Mouse (Mus musculus): ENCODE results near the gene Pde10a. TPM values are rescaled to one million over a fixed set of nuclear protein-coding genes. Genes with fewer than 3 reads are reported as not detected.

The Pde10a gene
- total and polyA plus RNA-seq, 3 experiments, result 1.4 to 2.2 (median 1.9) TPM

- WGBS, result 83% methylated on average over 6 of the region's 6 CpGs
Observed at GRCm38 (mm10) chr17:8554219-8554618, 29.0 kb downstream of the Pde10a start.

GRCm38 (mm10) chr17:8555785-8556184, 30.6 kb downstream of the Pde10a start:
- no peak overlapping the region for H3K9ac ChIP-seq (ENCODE audit: low read depth, low read length)
- peaks cover 1% of the 10 kb centered on the region; the same call in 1 of the 2 replicates for H3K27me3 ChIP-seq (ENCODE audit: control insufficient read depth, insufficient read depth, low read length)
- H3K4me3 ChIP-seq, result no peak overlapping the region
- no peak for DNase-seq
- no peaks in the 10 kb centered on the region for H3K79me2 ChIP-seq (replicated peaks; ENCODE audit: control insufficient read depth, insufficient read depth, low read length)
- no peaks in the 10 kb centered on the region for H3K4me1 ChIP-seq (ENCODE audit: control insufficient read depth, insufficient read depth, low read length)
- no peak for TF ChIP-seq EP300 (IDR thresholded peaks at IDR 0.05; ENCODE audit: insufficient read depth, low read depth, low read length)
- 42% methylated on average over 9 of the region's 9 CpGs for WGBS
- intact Hi-C loops (cut with DNase I), result no loop called here
- no peaks in the 10 kb centered on the region for H3K36me3 ChIP-seq (ENCODE audit: control insufficient read depth, insufficient read depth, low read length)
- no peak overlapping the region for H3K27ac ChIP-seq

More at GRCm38 (mm10) chr17:8554219-8554618, 29.0 kb downstream of the Pde10a start:
- no peak overlapping the region for H3K4me3 ChIP-seq
- H3K9ac ChIP-seq (ENCODE audit: low read depth, low read length), result no peak overlapping the region
- H3K27ac ChIP-seq, result no peak overlapping the region
- H3K4me1 ChIP-seq (ENCODE audit: control insufficient read depth, insufficient read depth, low read length), result no peaks in the 10 kb centered on the region
- no peaks in the 10 kb centered on the region for H3K79me2 ChIP-seq (replicated peaks; ENCODE audit: control insufficient read depth, insufficient read depth, low read length)
- H3K36me3 ChIP-seq (ENCODE audit: control insufficient read depth, insufficient read depth, low read length), result no peaks in the 10 kb centered on the region
- TF ChIP-seq CTCF (IDR thresholded peaks at IDR 0.05) (no peak), EP300 (IDR thresholded peaks at IDR 0.05; ENCODE audit: insufficient read depth, low read depth, low read length) (no peak), POLR2A (IDR thresholded peaks at IDR 0.05; ENCODE audit: insufficient read depth, low read depth, low read length) (no peak)
- intact Hi-C loops (cut with DNase I), result no loop called here
- peaks cover 1% of the 10 kb centered on the region; the same call in 1 of the 2 replicates for H3K27me3 ChIP-seq (ENCODE audit: control insufficient read depth, insufficient read depth, low read length)
- no peak for DNase-seq

- DNase-seq, result no peak
- Histone ChIP-seq H3K4me3 (no peak overlapping the region), H3K27ac (no peak overlapping the region), H3K4me1 (ENCODE audit: control insufficient read depth, insufficient read depth, low read length) (no peaks in the 10 kb centered on the region), H3K79me2 (replicated peaks; ENCODE audit: control insufficient read depth, insufficient read depth, low read length) (no peaks in the 10 kb centered on the region), H3K36me3 (ENCODE audit: control insufficient read depth, insufficient read depth, low read length) (no peaks in the 10 kb centered on the region), H3K9ac (ENCODE audit: low read depth, low read length) (no peak overlapping the region), H3K27me3 (ENCODE audit: control insufficient read depth, insufficient read depth, low read length) (no peaks in the 10 kb centered on the region)
- 46% methylated on average over 6 of the region's 6 CpGs for WGBS
- intact Hi-C loops (cut with DNase I), result no loop called here
- TF ChIP-seq CTCF (IDR thresholded peaks at IDR 0.05) (no peak), POLR2A (IDR thresholded peaks at IDR 0.05; ENCODE audit: insufficient read depth, low read depth, low read length) (no peak), EP300 (IDR thresholded peaks at IDR 0.05; ENCODE audit: insufficient read depth, low read depth, low read length) (no peak)
Observed at GRCm38 (mm10) chr17:8556223-8556622, 31.1 kb downstream of the Pde10a start.

GRCm38 (mm10) chr17:8557926-8558325, 32.8 kb downstream of the Pde10a start:
- TF ChIP-seq EP300 (IDR thresholded peaks at IDR 0.05; ENCODE audit: insufficient read depth, low read depth, low read length), result no peak
- no peak for TF ChIP-seq POLR2A (IDR thresholded peaks at IDR 0.05; ENCODE audit: insufficient read depth, low read depth, low read length)
- no peak for TF ChIP-seq CTCF (IDR thresholded peaks at IDR 0.05)
- Histone ChIP-seq H3K4me3 (no peak overlapping the region), H3K79me2 (replicated peaks; ENCODE audit: control insufficient read depth, insufficient read depth, low read length) (no peaks in the 10 kb centered on the region), H3K27ac (no peak overlapping the region), H3K9ac (ENCODE audit: low read depth, low read length) (no peak overlapping the region), H3K4me1 (ENCODE audit: control insufficient read depth, insufficient read depth, low read length) (no peaks in the 10 kb centered on the region), H3K36me3 (ENCODE audit: control insufficient read depth, insufficient read depth, low read length) (no peaks in the 10 kb centered on the region), H3K27me3 (ENCODE audit: control insufficient read depth, insufficient read depth, low read length) (no peaks in the 10 kb centered on the region)
- no peak for DNase-seq
- 50% methylated on average over 8 of the region's 8 CpGs for WGBS
- intact Hi-C loops (cut with DNase I), result no loop called here

- no peak overlapping the region for H3K9ac ChIP-seq (ENCODE audit: low read depth, low read length)
- H3K27me3 ChIP-seq (ENCODE audit: control insufficient read depth, insufficient read depth, low read length), result no peaks in the 10 kb centered on the region
- H3K4me3 ChIP-seq, result no peak overlapping the region
- H3K36me3 ChIP-seq (ENCODE audit: control insufficient read depth, insufficient read depth, low read length), result no peaks in the 10 kb centered on the region
- no peak for DNase-seq
- no peak for TF ChIP-seq CTCF (IDR thresholded peaks at IDR 0.05)
- no peak for TF ChIP-seq EP300 (IDR thresholded peaks at IDR 0.05; ENCODE audit: insufficient read depth, low read depth, low read length)
- no peak for TF ChIP-seq POLR2A (IDR thresholded peaks at IDR 0.05; ENCODE audit: insufficient read depth, low read depth, low read length)
- no peaks in the 10 kb centered on the region for H3K4me1 ChIP-seq (ENCODE audit: control insufficient read depth, insufficient read depth, low read length)
- intact Hi-C loops (cut with DNase I), result no loop called here
- H3K27ac ChIP-seq, result no peak overlapping the region
- WGBS, result 72% methylated on average over 14 of the region's 14 CpGs
- no peaks in the 10 kb centered on the region for H3K79me2 ChIP-seq (replicated peaks; ENCODE audit: control insufficient read depth, insufficient read depth, low read length)
Observed at GRCm38 (mm10) chr17:8562101-8562885, 37.1 kb downstream of the Pde10a start.

GRCm38 (mm10) chr17:8562886-8563280, 37.7 kb downstream of the Pde10a start:
- Histone ChIP-seq H3K79me2 (replicated peaks; ENCODE audit: control insufficient read depth, insufficient read depth, low read length) (no peaks in the 10 kb centered on the region), H3K4me3 (no peak overlapping the region), H3K4me1 (ENCODE audit: control insufficient read depth, insufficient read depth, low read length) (no peaks in the 10 kb centered on the region), H3K36me3 (ENCODE audit: control insufficient read depth, insufficient read depth, low read length) (no peaks in the 10 kb centered on the region), H3K27me3 (ENCODE audit: control insufficient read depth, insufficient read depth, low read length) (no peaks in the 10 kb centered on the region), H3K27ac (no peak overlapping the region), H3K9ac (ENCODE audit: low read depth, low read length) (no peak overlapping the region)
- no peak for TF ChIP-seq EP300 (IDR thresholded peaks at IDR 0.05; ENCODE audit: insufficient read depth, low read depth, low read length)
- TF ChIP-seq POLR2A (IDR thresholded peaks at IDR 0.05; ENCODE audit: insufficient read depth, low read depth, low read length), result no peak
- TF ChIP-seq CTCF (IDR thresholded peaks at IDR 0.05), result no peak
- intact Hi-C loops (cut with DNase I), result no loop called here
- 44% methylated on average over 1 of the region's 1 CpGs for WGBS
- no peak for DNase-seq
